Mouse (Mus musculus) lung, embryonic 16.5 days (tissue): ENCODE results near the gene C1ql4. TPM values are rescaled to one million over a fixed set of nuclear protein-coding genes. Genes with fewer than 3 reads are reported as not detected.

Experiments used
- ATAC-seq: fragments of 200-750 bp; cut with Nextera tagmentation; 2 replicates; pipeline ENCODE4 v1.8.0; 2017; ENCODE audit warnings: low read depth, mild to moderate bottlenecking, moderate library complexity
- H3K27ac ChIP-seq: fragments of 300-500 bp; sonication (generic); 2 replicates; pipeline ENCODE4 v1.5.1; 2014; ENCODE audit warnings: mild to moderate bottlenecking, control low read depth, low read length
- H3K27me3 ChIP-seq: fragments of 300-500 bp; sonication (generic); 2 replicates; pipeline ENCODE4 v1.6.1; 2014; ENCODE audit warnings: low read depth, low read length, mixed read lengths; ENCODE audit not compliant: control insufficient read depth, insufficient read depth
- H3K36me3 ChIP-seq: fragments of 300-500 bp; sonication (generic); 2 replicates; pipeline ENCODE4 v1.6.1; 2014; ENCODE audit warnings: low read length; ENCODE audit not compliant: control insufficient read depth, insufficient read depth
- H3K4me1 ChIP-seq: fragments of 300-500 bp; sonication (generic); replicated peaks from 2 replicates; pipeline ENCODE4 v1.6.1; 2014; ENCODE audit warnings: low read length, mixed read lengths; ENCODE audit not compliant: control insufficient read depth, insufficient read depth
- H3K4me2 ChIP-seq: fragments of 300-500 bp; sonication (generic); 2 replicates; pipeline ENCODE4 v1.6.1; 2014; ENCODE audit warnings: low read depth, low read length, control low read depth
- H3K4me3 ChIP-seq: fragments of 300-500 bp; sonication (generic); 2 replicates; pipeline ENCODE4 v1.5.1; 2014; ENCODE audit warnings: mild to moderate bottlenecking, low read length, control low read depth
- H3K9ac ChIP-seq: fragments of 300-500 bp; sonication (generic); 2 replicates; pipeline ENCODE4 v1.6.1; 2014; ENCODE audit warnings: low read length, control low read depth
- H3K9me3 ChIP-seq: fragments of 300-500 bp; sonication (generic); 2 replicates; pipeline ENCODE4 v1.6.1; 2016; ENCODE audit warnings: low read length; ENCODE audit not compliant: control insufficient read depth
- WGBS: fragments of 180-500 bp; shearing (Covaris S2); extraction: QIAGEN DNeasy Blood & Tissue Kit; methylation state at CpG from one replicate; pipeline ENCODE4 v1.1.7; 2014; 5-methylcytosine and 5-hydroxymethylcytosine counted together
- polyA plus RNA-seq: library from polyadenylated mRNA; unstranded; fragments of >200 nt; fragmentation: Nextera tagmentation; extraction: Ambion mirVana; gene quantifications from 2 replicates; pipeline ENCODE4 v1.2.1, GENCODE M21; 2015

C1ql4 gene
- polyA plus RNA-seq, 1 experiment from 2014 or later = not detected

GRCm38 (mm10) chr15:99094631-99095270 is 7.1 kb upstream of the C1ql4 start:
- Histone ChIP-seq H3K4me1 (peaks cover 39% of the 10 kb centered on the region), H3K4me2 (peak overlapping the region; percentile 4; the same call in 1 of the 2 replicates), H3K27ac (no peak overlapping the region), H3K27me3 (peaks cover 91% of the 10 kb centered on the region), H3K36me3 (no peaks in the 10 kb centered on the region), H3K9ac (no peak overlapping the region), H3K9me3 (no peaks in the 10 kb centered on the region), H3K4me3 (0 out of 2 replicates have a peak overlapping the region, but pooled peaks have one; percentile 1)
- WGBS = under 1% methylated on average over 19 of the region's 27 CpGs
- 0 out of 2 replicates have a peak, but pooled peaks have one; percentile 20 for ATAC-seq

GRCm38 (mm10) chr15:99093291-99094258 is 6.0 kb upstream of the C1ql4 start:
- peak; percentile 32; the same call in 1 of the 2 replicates for ATAC-seq
- WGBS = 2% methylated on average over 56 of the region's 56 CpGs

GRCm38 (mm10) chr15:99092870-99093269 is 5.3 kb upstream of the C1ql4 start, which contains the start of gene Dnajc22:
Gene Dnajc22 (plus strand): TSS chr15:99093170.
- Histone ChIP-seq H3K4me3 (peak within 1 kb of the TSS; percentile 48), H3K4me2 (peak within 1 kb of the TSS; percentile 86), H3K27me3 (peaks cover 93% of the 10 kb centered on the region), H3K9ac (peak within 1 kb of the TSS; percentile 61), H3K9me3 (no peaks in the 10 kb centered on the region), H3K27ac (no peak within 1 kb of the TSS), H3K4me1 (peaks cover 30% of the 10 kb centered on the region), H3K36me3 (no peaks in the 10 kb centered on the region)
- no peak for ATAC-seq
- WGBS = 43% methylated on average over 8 of the region's 8 CpGs

More at GRCm38 (mm10) chr15:99093291-99094258, 6.0 kb upstream of the C1ql4 start:
- Histone ChIP-seq H3K27me3 (peaks cover 93% of the 10 kb centered on the region), H3K4me3 (peak overlapping the region; percentile 48), H3K4me2 (peak overlapping the region; percentile 86), H3K9me3 (no peaks in the 10 kb centered on the region), H3K36me3 (no peaks in the 10 kb centered on the region), H3K4me1 (peaks cover 34% of the 10 kb centered on the region), H3K9ac (peak overlapping the region; percentile 61), H3K27ac (no peak overlapping the region)

GRCm38 (mm10) chr15:99089069-99089468 is 1.5 kb upstream of the C1ql4 start:
- Histone ChIP-seq H3K4me3 (no peak overlapping the region), H3K27me3 (peaks cover 88% of the 10 kb centered on the region), H3K4me1 (peaks cover 14% of the 10 kb centered on the region), H3K9ac (no peak overlapping the region), H3K4me2 (no peak overlapping the region; the same call in 1 of the 2 replicates), H3K27ac (no peak overlapping the region), H3K9me3 (no peaks in the 10 kb centered on the region), H3K36me3 (no peaks in the 10 kb centered on the region)
- WGBS = 13% methylated on average over 14 of the region's 14 CpGs
- ATAC-seq = no peak

- Histone ChIP-seq H3K4me2 (peak overlapping the region; percentile 51), H3K9ac (no peak overlapping the region), H3K27me3 (peaks cover 83% of the 10 kb centered on the region), H3K36me3 (no peaks in the 10 kb centered on the region), H3K4me1 (peaks cover 12% of the 10 kb centered on the region), H3K9me3 (no peaks in the 10 kb centered on the region), H3K27ac (no peak overlapping the region), H3K4me3 (peak overlapping the region; percentile 33)
- under 1% methylated on average over 27 of the region's 27 CpGs for WGBS
- ATAC-seq = peak; percentile 83
These were observed 675 bp upstream of the C1ql4 start for GRCm38 (mm10) chr15:99088292-99088691.

- Histone ChIP-seq H3K4me3 (no peak overlapping the region), H3K27ac (no peak overlapping the region), H3K36me3 (peaks cover 19% of the 10 kb centered on the region), H3K9ac (no peak overlapping the region), H3K27me3 (peaks cover 63% of the 10 kb centered on the region), H3K4me2 (no peak overlapping the region), H3K9me3 (no peaks in the 10 kb centered on the region), H3K4me1 (peaks cover 12% of the 10 kb centered on the region)
- WGBS = 81% methylated on average over 4 of the region's 4 CpGs
- no peak for ATAC-seq
These were observed 1.6 kb downstream of the C1ql4 start for GRCm38 (mm10) chr15:99085997-99086396.

GRCm38 (mm10) chr15:99084618-99085017 is 3.0 kb downstream of the C1ql4 start:
- Histone ChIP-seq H3K9ac (no peak overlapping the region), H3K4me2 (peak overlapping the region; percentile 17), H3K4me1 (peaks cover 12% of the 10 kb centered on the region), H3K36me3 (peaks cover 22% of the 10 kb centered on the region), H3K4me3 (no peak overlapping the region), H3K27me3 (peaks cover 50% of the 10 kb centered on the region), H3K27ac (no peak overlapping the region), H3K9me3 (no peaks in the 10 kb centered on the region)
- WGBS = 16% methylated on average over 19 of the region's 19 CpGs
- ATAC-seq = no peak

- peaks cover 12% of the 10 kb centered on the region for H3K4me1 ChIP-seq
- no peak overlapping the region; the same call in 1 of the 2 replicates for H3K4me3 ChIP-seq
- no peak for ATAC-seq
- H3K9ac ChIP-seq = no peak overlapping the region
- H3K9me3 ChIP-seq = no peaks in the 10 kb centered on the region
- H3K27ac ChIP-seq = no peak overlapping the region
- 6% methylated on average over 11 of the region's 11 CpGs for WGBS
- H3K36me3 ChIP-seq = peaks cover 22% of the 10 kb centered on the region
- peak overlapping the region; percentile 17 for H3K4me2 ChIP-seq
- peaks cover 44% of the 10 kb centered on the region for H3K27me3 ChIP-seq
These were observed 3.6 kb downstream of the C1ql4 start for GRCm38 (mm10) chr15:99083867-99084557.
